Mouse (Mus musculus): ENCODE data around the gene Helz2.

DNA sequence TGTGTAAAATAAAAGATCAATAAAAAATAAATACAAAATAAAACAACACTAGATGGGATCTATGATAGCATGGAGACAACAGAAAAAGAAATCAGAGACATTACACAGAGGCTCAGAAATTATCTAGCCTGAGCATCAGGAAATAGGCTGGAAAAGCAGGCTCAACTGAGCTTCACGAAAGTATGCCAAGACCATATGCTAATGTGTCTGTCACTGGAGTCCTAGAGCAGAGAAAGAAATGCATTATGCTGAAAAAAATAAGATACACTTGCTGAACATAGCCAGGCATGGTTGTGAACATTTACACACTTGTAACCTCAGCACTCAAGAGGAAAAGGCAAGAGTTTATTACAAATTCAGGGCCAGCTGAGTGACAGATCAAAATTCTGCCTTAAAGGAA, 38.1 kb upstream of the Helz2 start:
- TF ChIP-seq CTCF (IDR thresholded peaks at IDR 0.05; ENCODE audit: low read depth) (no peak), EP300 (optimal IDR thresholded peaks at IDR 0.05) (no peak)
